In the genomic region with DNA sequence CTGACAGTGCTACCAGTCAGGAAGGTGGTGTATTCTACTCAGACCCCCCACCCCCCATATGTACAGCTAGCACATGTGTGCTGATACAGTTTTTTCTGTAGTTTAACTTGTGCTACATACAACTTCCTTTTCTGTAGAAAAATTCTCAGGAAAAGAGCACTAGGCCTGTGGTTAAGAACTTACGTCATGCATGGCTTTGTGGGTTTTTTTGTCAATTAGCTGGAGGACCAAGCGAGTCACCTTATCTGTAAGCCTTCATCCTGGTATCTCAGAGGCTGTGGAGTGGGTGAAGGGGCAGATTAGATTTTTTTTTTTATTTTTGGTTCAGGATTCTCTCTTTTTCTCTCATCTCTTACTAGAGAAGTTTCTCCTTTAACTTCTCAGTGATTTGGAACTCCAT, we compare ENCODE assay signal across 21 mouse cellular contexts. TPM values are rescaled to one million over a fixed set of nuclear protein-coding genes. Genes with fewer than 3 reads are reported as not detected.
A peak's percentile ranks its signal among the peaks of the same experiment; 100 is the strongest.
DNase-seq lines count a peak whose midpoint lies in the region; TF ChIP-seq lines count a peak whose summit lies in the region.
"Had no signal": no experiment of that assay in that cellular context is flagged by ENCODE, and none has a peak within 500 bp of the region (broad histone marks: within the 10 kb centered on the region; RNA-seq: fewer than 3 reads in every experiment).

No protein-coding gene starts in this region.

- DNase-seq in MEL (ENCODE audit: low read depth, low spot score), result peak; percentile 83
- peak; percentile 67 for DNase-seq in induced T-regulatory cell, adult 2 months (ENCODE audit: low read depth)
- peak; percentile 59 to 64 for DNase-seq in natural killer cell, adult 2 months (ENCODE audit: low spot score in 2 of 2)
- no peak for DNase-seq in lung, postnatal 36 days
- no peak for DNase-seq in kidney, postnatal 25 days
- no peak for DNase-seq in embryonic facial prominence, embryonic 10.5 days (ENCODE audit: low spot score)
- DNase-seq: cerebellum, adult 8-10 months; gastrocnemius, postnatal 25 days; retina, postnatal 1 day; right cerebral cortex, postnatal 4 days; thymus, postnatal 4 days had no signal

- H3K4me1 ChIP-seq in MEL (ENCODE audit: control insufficient read depth in 1 of 2, insufficient read depth in 2 of 2, low read length in 2 of 2), result peaks cover 15 to 51% of the 10 kb centered on the region in 2 experiments
- peaks cover 30% of the 10 kb centered on the region for H3K4me1 ChIP-seq in embryonic facial prominence, embryonic 10.5 days
- H3K4me1 ChIP-seq: limb, embryonic 12.5 days had no signal

- no peaks in the 10 kb centered on the region for H3K9me3 ChIP-seq in MEL (replicated peaks; ENCODE audit: insufficient read depth, low read length)
- no peaks in the 10 kb centered on the region for H3K9me3 ChIP-seq in embryonic facial prominence, embryonic 10.5 days
- H3K9me3 ChIP-seq: embryonic facial prominence, embryonic 15.5 days; forebrain, embryonic 13.5 days; heart, embryonic 10.5 days; limb, embryonic 12.5 days; liver, embryonic 15.5 days; midbrain, embryonic 10.5 days; neural tube, embryonic 15.5 days had no signal

- TF ChIP-seq CTCF in C2C12 (IDR thresholded peaks at IDR 0.05; ENCODE audit: control insufficient read depth, insufficient read depth, insufficient read length) (no peak), MEL (IDR thresholded peaks at IDR 0.05 in 2 of 3, conservative IDR thresholded peaks at IDR 0.05 in 1 of 3; ENCODE audit: control insufficient read depth in 1 of 3, insufficient read depth in 1 of 3, low read depth in 2 of 3, low read length in 3 of 3, poor library complexity in 1 of 3, severe bottlenecking in 1 of 3) (no peak)

- no peaks in the 10 kb centered on the region for H3K27me3 ChIP-seq in C2C12 (ENCODE audit: control insufficient read depth, insufficient read depth, insufficient read length)
- H3K27me3 ChIP-seq in MEL (ENCODE audit: control insufficient read depth in 1 of 2, insufficient read depth in 2 of 2, low read length in 2 of 2), result no peaks in the 10 kb centered on the region
- H3K27me3 ChIP-seq in embryonic facial prominence, embryonic 10.5 days (replicated peaks; ENCODE audit: low read depth, poor library complexity, severe bottlenecking), result peaks cover 37% of the 10 kb centered on the region
- H3K27me3 ChIP-seq: Patski had no signal

- H3K79me3 ChIP-seq in C2C12 (ENCODE audit: low read depth), result no peaks in the 10 kb centered on the region

- peak overlapping the region; percentile 37 for H3ac ChIP-seq in C2C12 (ENCODE audit: control insufficient read depth, insufficient read length, low read depth)

- H3K36me3 ChIP-seq in C2C12 (ENCODE audit: control insufficient read depth, insufficient read depth) (no peaks in the 10 kb centered on the region), MEL (ENCODE audit: control insufficient read depth in 1 of 2, insufficient read depth in 2 of 2, low read length in 2 of 2) (peaks cover 0 to 47% of the 10 kb centered on the region in 2 experiments; a peak in 2 of 4 replicates)
- H3K36me3 ChIP-seq in embryonic facial prominence, embryonic 10.5 days (replicated peaks), result no peaks in the 10 kb centered on the region
- H3K36me3 ChIP-seq: embryonic facial prominence, embryonic 15.5 days; heart, embryonic 10.5 days; limb, embryonic 12.5 days; liver, embryonic 15.5 days; midbrain, embryonic 10.5 days; neural tube, embryonic 15.5 days had no signal

- peak; percentile 91 to 93 for TF ChIP-seq EP300 in MEL (IDR thresholded peaks at IDR 0.05; ENCODE audit: low read depth in 1 of 2, low read length in 2 of 2)

- no peak overlapping the region for H3K9ac ChIP-seq in MEL (ENCODE audit: control insufficient read depth, low read depth, low read length, poor library complexity, severe bottlenecking)
- H3K9ac ChIP-seq: embryonic facial prominence, embryonic 15.5 days; forebrain, embryonic 13.5 days; limb, embryonic 12.5 days; liver, embryonic 15.5 days; neural tube, embryonic 15.5 days had no signal

- H3K79me2 ChIP-seq in C2C12 (ENCODE audit: control insufficient read depth, insufficient read depth) (peaks cover 21% of the 10 kb centered on the region), MEL (ENCODE audit: control insufficient read depth, insufficient read depth, low read length, poor library complexity) (no peaks in the 10 kb centered on the region)

- no peak for TF ChIP-seq RAD21 in MEL (IDR thresholded peaks at IDR 0.05; ENCODE audit: low read depth, low read length)

- WGBS in embryonic facial prominence, embryonic 10.5 days, result 83% methylated on average over 2 of the region's 2 CpGs

- H3K4me3 ChIP-seq in C2C12 (ENCODE audit: insufficient read depth, poor library complexity, severe bottlenecking), result no peak overlapping the region
- H3K4me3 ChIP-seq in MEL (ENCODE audit: control insufficient read depth in 1 of 2, insufficient read depth in 1 of 2, low read depth in 2 of 2, low read length in 2 of 2), result no peak overlapping the region
- H3K4me3 ChIP-seq in embryonic facial prominence, embryonic 10.5 days, result no peak overlapping the region
- H3K4me3 ChIP-seq: embryonic facial prominence, embryonic 15.5 days; forebrain, embryonic 13.5 days; heart, embryonic 10.5 days; left cerebral cortex, adult 2 months; limb, embryonic 12.5 days; liver, embryonic 15.5 days; midbrain, embryonic 10.5 days; neural tube, embryonic 15.5 days had no signal

- TF ChIP-seq POLR2A in MEL (IDR thresholded peaks at IDR 0.05; ENCODE audit: control insufficient read depth in 1 of 2, insufficient read depth in 1 of 2, low read depth in 1 of 2, low read length in 2 of 2, poor library complexity in 1 of 2), result no peak

- H3K27ac ChIP-seq in MEL (ENCODE audit: control insufficient read depth, low read depth, low read length), result peak overlapping the region; percentile 24; the same call in 1 of the 2 replicates
- no peak overlapping the region for H3K27ac ChIP-seq in embryonic facial prominence, embryonic 10.5 days (replicated peaks)
- H3K27ac ChIP-seq: embryonic facial prominence, embryonic 15.5 days; forebrain, embryonic 13.5 days; heart, embryonic 10.5 days; left cerebral cortex, adult 2 months; limb, embryonic 12.5 days; liver, embryonic 15.5 days; midbrain, embryonic 10.5 days; neural tube, embryonic 15.5 days had no signal

TF ChIP-seq in C2C12, 6 proteins besides CTCF, POLR2A, EP300 and RAD21:
- TF ChIP-seq MYOG (IDR thresholded peaks at IDR 0.05; ENCODE audit: control insufficient read depth, extremely low read depth, insufficient read length) (no peak), CEBPB (IDR thresholded peaks at IDR 0.05; ENCODE audit: low read depth) (peak; percentile 29)

TF ChIP-seq in MEL, 35 proteins besides CTCF, POLR2A, EP300 and RAD21 (continues in another document):
- peak; percentile 91 for TF ChIP-seq TCF12 (IDR thresholded peaks at IDR 0.05; ENCODE audit: low read depth, low read length)
- TF ChIP-seq POLR2AphosphoS2 (IDR thresholded peaks at IDR 0.05; ENCODE audit: low read length), result no peak
- no peak for TF ChIP-seq E2F4 (IDR thresholded peaks at IDR 0.05; ENCODE audit: borderline replicate concordance, low read depth, low read length)
- no peak for TF ChIP-seq ZKSCAN1 (IDR thresholded peaks at IDR 0.05; ENCODE audit: low read depth, low read length)
- no peak for TF ChIP-seq CHD1 (IDR thresholded peaks at IDR 0.05; ENCODE audit: low read depth, low read length)
- TF ChIP-seq ZC3H11A (IDR thresholded peaks at IDR 0.05; ENCODE audit: low read depth, low read length), result no peak
- no peak for TF ChIP-seq GABPA (IDR thresholded peaks at IDR 0.05; ENCODE audit: low read depth, low read length)
- TF ChIP-seq ZMIZ1 (IDR thresholded peaks at IDR 0.05; ENCODE audit: low read depth, low read length), result 0 out of 2 replicates have a peak, but pooled peaks have one; percentile 39
- peak; percentile 97 for TF ChIP-seq GATA1 (IDR thresholded peaks at IDR 0.05; ENCODE audit: low read depth, low read length)
- TF ChIP-seq ETS1 (IDR thresholded peaks at IDR 0.05; ENCODE audit: low read depth, low read length), result peak; percentile 99
- TF ChIP-seq KAT2A (conservative IDR thresholded peaks at IDR 0.05; ENCODE audit: low read depth, low read length), result 0 out of 2 replicates have a peak, but pooled peaks have one; percentile 39
- peak; percentile 44; the same call in 1 of the 2 replicates for TF ChIP-seq HCFC1 (IDR thresholded peaks at IDR 0.05; ENCODE audit: low read depth, low read length)
- TF ChIP-seq NELFE (IDR thresholded peaks at IDR 0.05; ENCODE audit: low read depth, low read length), result no peak
- TF ChIP-seq MYC (IDR thresholded peaks at IDR 0.05; ENCODE audit: low read depth, low read length), result 0 out of 2 replicates have a peak, but pooled peaks have one; percentile 65
- TF ChIP-seq MAZ (IDR thresholded peaks at IDR 0.05; ENCODE audit: low read depth, low read length), result no peak
- TF ChIP-seq MAFK (IDR thresholded peaks at IDR 0.05; ENCODE audit: borderline replicate concordance, low read depth, low read length), result peak; percentile 87
- TF ChIP-seq MYB (IDR thresholded peaks at IDR 0.05; ENCODE audit: low read depth, low read length), result 0 out of 2 replicates have a peak, but pooled peaks have one; percentile 20
- peak; percentile 35; the same call in 1 of the 2 replicates for TF ChIP-seq ELF1 (IDR thresholded peaks at IDR 0.05; ENCODE audit: low read depth, low read length)
- no peak for TF ChIP-seq USF2 (IDR thresholded peaks at IDR 0.05; ENCODE audit: borderline replicate concordance in 1 of 2, insufficient read depth in 1 of 2, low read depth in 1 of 2, low read length in 2 of 2)
- no peak for TF ChIP-seq NRF1 (IDR thresholded peaks at IDR 0.05; ENCODE audit: insufficient read depth, low read depth, low read length, poor library complexity, severe bottlenecking)
- TF ChIP-seq SMC3 (IDR thresholded peaks at IDR 0.05; ENCODE audit: low read depth, low read length), result no peak
- no peak for TF ChIP-seq USF1 (IDR thresholded peaks at IDR 0.05; ENCODE audit: low read depth, low read length)
- peak; percentile 96 for TF ChIP-seq RCOR1 (IDR thresholded peaks at IDR 0.05; ENCODE audit: low read depth, low read length)
- peak; percentile 77 for TF ChIP-seq SIN3A (IDR thresholded peaks at IDR 0.05; ENCODE audit: low read length)
- no peak for TF ChIP-seq UBTF (IDR thresholded peaks at IDR 0.05; ENCODE audit: borderline replicate concordance, insufficient read depth, low read depth, low read length)
- TF ChIP-seq TAL1 (IDR thresholded peaks at IDR 0.05; ENCODE audit: low read length), result peak; percentile 28
- TF ChIP-seq ZNF384 (IDR thresholded peaks at IDR 0.05; ENCODE audit: low read depth, low read length), result peak; percentile 96

RNA-seq across cellular contexts. Expression of gene Itgb3, which starts 6.3 kb away (rescaled TPM):
- 15.0 TPM for polyA plus RNA-seq in C2C12 (2012; fragmentation: generic; extraction: Trizol)
- 0.08 and 0.13 TPM in 2 replicates for total RNA-seq in MEL (2012; rRNA removed)
- polyA plus RNA-seq in MEL (2012; ENCODE audit: insufficient read depth in 1 of 2, insufficient read length in 2 of 2, low read depth in 1 of 2, low replicate concordance in 2 of 2, missing spikeins in 1 of 2), result under 1 TPM in 1 of 2 experiments, not detected in 1; 0.32 TPM
- 2.9 and 4.2 TPM in 2 replicates for polyA plus RNA-seq in embryonic facial prominence, embryonic 10.5 days (2016; fragmentation: Nextera tagmentation; extraction: Ambion mirVana)

Comparison
In these comparisons a context has a peak if more than half of its experiments do, and no peak if none do; other contexts are left out.
1. DNase-seq: peak in MEL (single experiment), induced T-regulatory cell, adult 2 months (single experiment) and natural killer cell, adult 2 months (2 of 2); none in lung, postnatal 36 days (single experiment), kidney, postnatal 25 days (0 of 2) and embryonic facial prominence, embryonic 10.5 days (single experiment).